13 mouse cellular contexts compared by ENCODE assay signal in genomic region chr6:117407206-117407858, GRCm38 (mm10).
DNase-seq lines count a peak whose midpoint lies in the region; ATAC-seq and TF ChIP-seq lines count a peak whose summit lies in the region.
"Had no signal": no experiment of that assay in that cellular context is flagged by ENCODE, and none has a peak within 500 bp of the region (broad histone marks: within the 10 kb centered on the region; RNA-seq: fewer than 3 reads in every experiment).

No protein-coding gene starts in this region.

- peaks cover 2% of the 10 kb centered on the region for H3K4me1 ChIP-seq in hindbrain, embryonic 16.5 days (ENCODE audit: control insufficient read depth, insufficient read depth, low read depth, low read length)
- H3K4me1 ChIP-seq in hindbrain, postnatal 0 days (ENCODE audit: insufficient read depth, low read length) = no peaks in the 10 kb centered on the region
- no peaks in the 10 kb centered on the region for H3K4me1 ChIP-seq in liver, postnatal 0 days (ENCODE audit: insufficient read depth)
- no peaks in the 10 kb centered on the region for H3K4me1 ChIP-seq in liver, embryonic 12.5 days
- H3K4me1 ChIP-seq in limb, embryonic 10.5 days = peaks cover 44% of the 10 kb centered on the region
- H3K4me1 ChIP-seq: liver, embryonic 15.5 days had no signal

- ATAC-seq in hindbrain, embryonic 16.5 days = no peak
- ATAC-seq in hindbrain, postnatal 0 days = no peak
- ATAC-seq in liver, postnatal 0 days = no peak
- no peak for ATAC-seq in liver, embryonic 12.5 days
- ATAC-seq: forebrain, embryonic 16.5 days had no signal

- TF ChIP-seq EP300 in liver, postnatal 0 days (IDR thresholded peaks at IDR 0.05; ENCODE audit: low read depth) = no peak

- no peak overlapping the region for H3K4me3 ChIP-seq in hindbrain, embryonic 16.5 days (ENCODE audit: low read length)
- no peak overlapping the region for H3K4me3 ChIP-seq in hindbrain, postnatal 0 days (ENCODE audit: low read length)
- no peak overlapping the region for H3K4me3 ChIP-seq in liver, postnatal 0 days (ENCODE audit: low read depth, low read length)
- H3K4me3 ChIP-seq in liver, embryonic 12.5 days = no peak overlapping the region
- H3K4me3 ChIP-seq in limb, embryonic 10.5 days = peak overlapping the region; percentile 19; the same call in 1 of the 2 replicates
- H3K4me3 ChIP-seq: embryonic facial prominence, embryonic 15.5 days; liver, embryonic 15.5 days had no signal

- H3K9ac ChIP-seq in hindbrain, embryonic 16.5 days (ENCODE audit: low read depth, low read length) = no peak overlapping the region
- no peak overlapping the region for H3K9ac ChIP-seq in hindbrain, postnatal 0 days (replicated peaks; ENCODE audit: low read length)
- H3K9ac ChIP-seq in liver, postnatal 0 days (replicated peaks) = no peak overlapping the region
- H3K9ac ChIP-seq in liver, embryonic 12.5 days = no peak overlapping the region
- H3K9ac ChIP-seq: embryonic facial prominence, embryonic 15.5 days; liver, embryonic 15.5 days had no signal

- no peak for TF ChIP-seq CTCF in hindbrain, postnatal 0 days (IDR thresholded peaks at IDR 0.05; ENCODE audit: low read depth)
- TF ChIP-seq CTCF in liver, postnatal 0 days (IDR thresholded peaks at IDR 0.05; ENCODE audit: low read depth) = no peak

- WGBS in hindbrain, embryonic 16.5 days = 50% methylated on average over 15 of the region's 15 CpGs
- 47% methylated on average over 15 of the region's 15 CpGs for WGBS in hindbrain, postnatal 0 days
- 78% methylated on average over 15 of the region's 15 CpGs for WGBS in liver, postnatal 0 days (ENCODE audit: insufficient replicate concordance)
- WGBS in liver, embryonic 12.5 days (ENCODE audit: insufficient replicate concordance) = 69% methylated on average over 15 of the region's 15 CpGs
- WGBS in limb, embryonic 10.5 days = 12% methylated on average over 15 of the region's 15 CpGs

- no peaks in the 10 kb centered on the region for H3K27me3 ChIP-seq in hindbrain, embryonic 16.5 days (replicated peaks; ENCODE audit: control insufficient read depth, insufficient read depth, low read length)
- no peaks in the 10 kb centered on the region for H3K27me3 ChIP-seq in hindbrain, postnatal 0 days (ENCODE audit: insufficient read depth, low read length)
- no peaks in the 10 kb centered on the region for H3K27me3 ChIP-seq in liver, postnatal 0 days (ENCODE audit: insufficient read depth, low read length)
- no peaks in the 10 kb centered on the region for H3K27me3 ChIP-seq in liver, embryonic 12.5 days (replicated peaks)
- peaks cover 41% of the 10 kb centered on the region for H3K27me3 ChIP-seq in limb, embryonic 10.5 days (ENCODE audit: low read depth, poor library complexity, severe bottlenecking)
- H3K27me3 ChIP-seq: embryonic facial prominence, embryonic 15.5 days; liver, embryonic 15.5 days had no signal

- no peak overlapping the region for H3K27ac ChIP-seq in hindbrain, embryonic 16.5 days (ENCODE audit: low read depth, low read length)
- H3K27ac ChIP-seq in hindbrain, postnatal 0 days = no peak overlapping the region
- H3K27ac ChIP-seq in liver, postnatal 0 days (ENCODE audit: low read depth) = no peak overlapping the region
- H3K27ac ChIP-seq in liver, embryonic 12.5 days = no peak overlapping the region
- peak overlapping the region; percentile 86 for H3K27ac ChIP-seq in limb, embryonic 10.5 days
- H3K27ac ChIP-seq: embryonic facial prominence, embryonic 15.5 days; liver, embryonic 15.5 days had no signal

- H3K36me3 ChIP-seq in hindbrain, embryonic 16.5 days (ENCODE audit: control insufficient read depth, insufficient read depth, low read length) = no peaks in the 10 kb centered on the region
- no peaks in the 10 kb centered on the region for H3K36me3 ChIP-seq in hindbrain, postnatal 0 days (ENCODE audit: insufficient read depth, low read length)
- no peaks in the 10 kb centered on the region for H3K36me3 ChIP-seq in liver, postnatal 0 days (replicated peaks; ENCODE audit: insufficient read depth, low read length)
- no peaks in the 10 kb centered on the region for H3K36me3 ChIP-seq in liver, embryonic 12.5 days
- no peaks in the 10 kb centered on the region for H3K36me3 ChIP-seq in limb, embryonic 10.5 days
- H3K36me3 ChIP-seq: embryonic facial prominence, embryonic 15.5 days; liver, embryonic 15.5 days had no signal

- H3K4me2 ChIP-seq in hindbrain, embryonic 16.5 days (ENCODE audit: low read length) = 0 out of 2 replicates have a peak overlapping the region, but pooled peaks have one; percentile 8
- H3K4me2 ChIP-seq in hindbrain, postnatal 0 days (ENCODE audit: low read depth, low read length) = no peak overlapping the region
- H3K4me2 ChIP-seq in liver, postnatal 0 days (ENCODE audit: low read depth, low read length) = no peak overlapping the region
- no peak overlapping the region for H3K4me2 ChIP-seq in liver, embryonic 12.5 days
- H3K4me2 ChIP-seq: embryonic facial prominence, embryonic 15.5 days; liver, embryonic 15.5 days had no signal

- DNase-seq in hindbrain, postnatal 0 days (ENCODE audit: low spot score) = no peak
- peak; percentile 8 for DNase-seq in liver, postnatal 0 days
- peak; percentile 73 for DNase-seq in limb, embryonic 10.5 days (ENCODE audit: low spot score)
- peak; percentile 20 for DNase-seq in retina, postnatal 1 day
- DNase-seq in MN1 (ENCODE audit: low spot score) = no peak
- DNase-seq in lung, postnatal 36 days = no peak
- DNase-seq: cerebellum, adult 9-10 months; heart, postnatal 14 days had no signal

- H3K9me3 ChIP-seq in hindbrain, embryonic 16.5 days (ENCODE audit: control insufficient read depth, low read length) = no peaks in the 10 kb centered on the region
- H3K9me3 ChIP-seq in hindbrain, postnatal 0 days (ENCODE audit: low read length) = no peaks in the 10 kb centered on the region
- no peaks in the 10 kb centered on the region for H3K9me3 ChIP-seq in liver, postnatal 0 days (ENCODE audit: low read length)
- 0 out of 2 replicates have a peak, but pooled peaks cover 5% of the 10 kb centered on the region for H3K9me3 ChIP-seq in liver, embryonic 12.5 days (replicated peaks)
- no peaks in the 10 kb centered on the region for H3K9me3 ChIP-seq in limb, embryonic 10.5 days (replicated peaks)
- H3K9me3 ChIP-seq: embryonic facial prominence, embryonic 15.5 days; liver, embryonic 15.5 days had no signal

Comparison
In these comparisons a context has a peak if more than half of its experiments do, and no peak if none do; other contexts are left out.
1. DNase-seq: peak in liver, postnatal 0 days (single experiment), limb, embryonic 10.5 days (single experiment) and retina, postnatal 1 day (single experiment); none in hindbrain, postnatal 0 days (single experiment), MN1 (single experiment) and lung, postnatal 36 days (single experiment).